Mouse (Mus musculus) cortical plate, adult 2 months (tissue): ENCODE results near the gene Rtl8a.

ENCODE experiments used
- CTCF ChIP-seq: fragments of 200-500 bp; IDR thresholded peaks from 2 replicates; pipeline ENCODE4 v1.5.1; 2011; ENCODE audit warnings: mild to moderate bottlenecking, control low read depth, low read length; ENCODE audit not compliant: insufficient read depth; ENCODE audit errors: extremely low read depth
- POLR2A ChIP-seq: fragments of 200-500 bp; IDR thresholded peaks from 2 replicates; pipeline ENCODE4 v1.6.1; 2011; ENCODE audit warnings: mild to moderate bottlenecking, low read length, control low read depth; ENCODE audit not compliant: insufficient read depth; ENCODE audit errors: extremely low read depth

- TF ChIP-seq CTCF (no peak), POLR2A (no peak)
These were observed 2.4 kb upstream of the Rtl8a start for GRCm38 (mm10) chrX:53645885-53646284.
